Mouse (Mus musculus) embryonic fibroblast, embryonic 13.5 days (primary cell): ENCODE results near the gene Mettl24.

Source experiments
- CTCF ChIP-seq: IDR thresholded peaks from 2 replicates; pipeline ENCODE4 v1.5.1; 2011; ENCODE audit warnings: mild to moderate bottlenecking, control low read depth, low read length, moderate library complexity, borderline replicate concordance; ENCODE audit not compliant: insufficient read depth
- POLR2A ChIP-seq: IDR thresholded peaks from 2 replicates; pipeline ENCODE4 v1.6.1; 2011; ENCODE audit warnings: low read depth, mild to moderate bottlenecking, control low read depth, low read length, moderate library complexity

DNA sequence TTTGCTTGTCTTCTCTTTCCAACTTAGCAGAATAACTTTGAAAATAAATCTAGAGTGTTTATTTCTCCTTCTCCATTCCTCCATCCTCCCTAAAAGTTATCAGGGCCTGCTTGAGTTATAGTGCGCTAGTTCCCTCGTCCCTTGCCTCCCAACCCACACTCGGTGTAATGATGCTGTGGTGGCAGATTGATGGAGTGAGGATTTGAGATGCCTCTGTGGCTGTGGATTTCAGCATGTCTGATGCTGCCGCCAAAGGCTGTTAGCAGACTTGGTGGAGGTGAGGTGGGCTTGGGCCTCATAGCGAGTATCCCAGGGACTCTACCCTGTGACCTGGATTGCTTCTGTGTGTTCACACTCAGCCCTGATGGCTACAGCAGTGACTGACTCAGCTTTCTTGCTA lies 37.8 kb downstream of the Mettl24 start:
- TF ChIP-seq CTCF (no peak), POLR2A (no peak)
